Mouse (Mus musculus): ENCODE measurements around the gene Bod1l. TPM values are rescaled to one million over a fixed set of nuclear protein-coding genes. Genes with fewer than 3 reads are reported as not detected.
A peak's percentile ranks its signal among the peaks of the same experiment; 100 is the strongest.

Bod1l gene
- polyA plus RNA-seq, 1 experiment from 2014 or later: 23.8 TPM

- no peaks in the 10 kb centered on the region for H3K27me3 ChIP-seq
- H3K4me2 ChIP-seq: no peak overlapping the region
- no peak overlapping the region for H3K27ac ChIP-seq
- H3K9ac ChIP-seq: no peak overlapping the region
- no peaks in the 10 kb centered on the region for H3K9me3 ChIP-seq
- peaks cover 67% of the 10 kb centered on the region for H3K36me3 ChIP-seq
- H3K4me1 ChIP-seq: no peaks in the 10 kb centered on the region
- no peak for ATAC-seq (ENCODE audit: insufficient number of reproducible peaks, low FRiP score, low TSS enrichment, low read depth)
- H3K4me3 ChIP-seq: no peak overlapping the region
Measured at GRCm38 (mm10) chr5:41794434-41794833, 49.7 kb downstream of the Bod1l start.

GRCm38 (mm10) chr5:41790517-41790916 lies 53.6 kb downstream of the Bod1l start:
- Histone ChIP-seq H3K4me1 (no peaks in the 10 kb centered on the region), H3K9me3 (no peaks in the 10 kb centered on the region), H3K27ac (no peak overlapping the region), H3K4me3 (no peak overlapping the region), H3K36me3 (peaks cover 83% of the 10 kb centered on the region), H3K9ac (no peak overlapping the region), H3K27me3 (no peaks in the 10 kb centered on the region), H3K4me2 (no peak overlapping the region)
- no peak for ATAC-seq (ENCODE audit: insufficient number of reproducible peaks, low FRiP score, low TSS enrichment, low read depth)
- WGBS: 90% methylated on average over 2 of the region's 2 CpGs

- ATAC-seq (ENCODE audit: insufficient number of reproducible peaks, low FRiP score, low TSS enrichment, low read depth): no peak
Measured at GRCm38 (mm10) chr5:41788877-41789276, 55.2 kb downstream of the Bod1l start.

GRCm38 (mm10) chr5:41781890-41782289 lies 62.2 kb downstream of the Bod1l start:
- Histone ChIP-seq H3K27ac (no peak overlapping the region), H3K4me1 (no peaks in the 10 kb centered on the region), H3K9ac (no peak overlapping the region), H3K9me3 (no peaks in the 10 kb centered on the region), H3K27me3 (no peaks in the 10 kb centered on the region), H3K4me2 (no peak overlapping the region), H3K36me3 (peaks cover 16% of the 10 kb centered on the region), H3K4me3 (no peak overlapping the region)
- 82% methylated on average over 5 of the region's 5 CpGs for WGBS
- no peak for ATAC-seq (ENCODE audit: insufficient number of reproducible peaks, low FRiP score, low TSS enrichment, low read depth)

More at GRCm38 (mm10) chr5:41788877-41789276, 55.2 kb downstream of the Bod1l start:
- Histone ChIP-seq H3K4me2 (no peak overlapping the region), H3K27ac (no peak overlapping the region), H3K27me3 (no peaks in the 10 kb centered on the region), H3K9ac (no peak overlapping the region), H3K36me3 (peaks cover 72% of the 10 kb centered on the region), H3K4me3 (no peak overlapping the region), H3K4me1 (no peaks in the 10 kb centered on the region), H3K9me3 (no peaks in the 10 kb centered on the region)
- WGBS: 55% methylated on average over 6 of the region's 6 CpGs

GRCm38 (mm10) chr5:41780026-41780425 lies 64.1 kb downstream of the Bod1l start:
- H3K4me3 ChIP-seq: no peak overlapping the region
- 62% methylated on average over 3 of the region's 3 CpGs for WGBS
- H3K9ac ChIP-seq: no peak overlapping the region
- no peaks in the 10 kb centered on the region for H3K4me1 ChIP-seq
- H3K36me3 ChIP-seq: no peaks in the 10 kb centered on the region
- H3K27me3 ChIP-seq: no peaks in the 10 kb centered on the region
- H3K27ac ChIP-seq: no peak overlapping the region
- no peaks in the 10 kb centered on the region for H3K9me3 ChIP-seq
- H3K4me2 ChIP-seq: no peak overlapping the region
- no peak for ATAC-seq (ENCODE audit: insufficient number of reproducible peaks, low FRiP score, low TSS enrichment, low read depth)

- no peaks in the 10 kb centered on the region for H3K27me3 ChIP-seq
- H3K4me2 ChIP-seq: no peak overlapping the region
- ATAC-seq (ENCODE audit: insufficient number of reproducible peaks, low FRiP score, low TSS enrichment, low read depth): no peak
- no peak overlapping the region for H3K4me3 ChIP-seq
- H3K9ac ChIP-seq: no peak overlapping the region
- H3K9me3 ChIP-seq: no peaks in the 10 kb centered on the region
- H3K27ac ChIP-seq: no peak overlapping the region
- H3K36me3 ChIP-seq: no peaks in the 10 kb centered on the region
- H3K4me1 ChIP-seq: no peaks in the 10 kb centered on the region
- WGBS: 20% methylated on average over 6 of the region's 6 CpGs
Measured at GRCm38 (mm10) chr5:41775728-41776127, 68.4 kb downstream of the Bod1l start.

- Histone ChIP-seq H3K4me3 (no peak overlapping the region), H3K9ac (no peak overlapping the region), H3K4me1 (no peaks in the 10 kb centered on the region), H3K27me3 (peaks cover under 1% of the 10 kb centered on the region), H3K27ac (no peak overlapping the region), H3K4me2 (no peak overlapping the region), H3K9me3 (no peaks in the 10 kb centered on the region), H3K36me3 (no peaks in the 10 kb centered on the region)
- WGBS: 60% methylated on average over 3 of the region's 3 CpGs
- no peak for ATAC-seq (ENCODE audit: insufficient number of reproducible peaks, low FRiP score, low TSS enrichment, low read depth)
Measured at GRCm38 (mm10) chr5:41775273-41775672, 68.8 kb downstream of the Bod1l start.

- ATAC-seq (ENCODE audit: insufficient number of reproducible peaks, low FRiP score, low TSS enrichment, low read depth): no peak
- no peak overlapping the region for H3K27ac ChIP-seq
- no peak overlapping the region for H3K9ac ChIP-seq
- H3K36me3 ChIP-seq: no peaks in the 10 kb centered on the region
- no peaks in the 10 kb centered on the region for H3K9me3 ChIP-seq
- 4% methylated on average over 21 of the region's 21 CpGs for WGBS
- H3K4me2 ChIP-seq: peak overlapping the region; percentile 35
- peaks cover 51% of the 10 kb centered on the region for H3K27me3 ChIP-seq
- peak overlapping the region; percentile 27 for H3K4me3 ChIP-seq
- H3K4me1 ChIP-seq: peaks cover 21% of the 10 kb centered on the region
Measured at GRCm38 (mm10) chr5:41768382-41769040, 75.6 kb downstream of the Bod1l start.

- WGBS: 19% methylated on average over 33 of the region's 33 CpGs
- H3K27ac ChIP-seq: no peak overlapping the region
- no peak overlapping the region for H3K9ac ChIP-seq
Measured at GRCm38 (mm10) chr5:41767296-41768200, 76.6 kb downstream of the Bod1l start.

GRCm38 (mm10) chr5:41766406-41767010 lies 77.6 kb downstream of the Bod1l start:
- no peaks in the 10 kb centered on the region for H3K9me3 ChIP-seq
- no peak overlapping the region for H3K4me2 ChIP-seq

More at GRCm38 (mm10) chr5:41767296-41768200, 76.6 kb downstream of the Bod1l start:
- no peaks in the 10 kb centered on the region for H3K36me3 ChIP-seq
- H3K27me3 ChIP-seq: peaks cover 60% of the 10 kb centered on the region
- peak overlapping the region; percentile 35 for H3K4me2 ChIP-seq
- no peaks in the 10 kb centered on the region for H3K9me3 ChIP-seq
- H3K4me3 ChIP-seq: peak overlapping the region; percentile 27
- peaks cover 29% of the 10 kb centered on the region for H3K4me1 ChIP-seq
- no peak for ATAC-seq (ENCODE audit: insufficient number of reproducible peaks, low FRiP score, low TSS enrichment, low read depth)

GRCm38 (mm10) chr5:41765626-41766405 lies 78.3 kb downstream of the Bod1l start:
- H3K9me3 ChIP-seq: no peaks in the 10 kb centered on the region
- no peak for ATAC-seq (ENCODE audit: insufficient number of reproducible peaks, low FRiP score, low TSS enrichment, low read depth)
- WGBS: 6% methylated on average over 14 of the region's 14 CpGs
- no peak overlapping the region for H3K27ac ChIP-seq
- H3K9ac ChIP-seq: no peak overlapping the region
- peaks cover 77% of the 10 kb centered on the region for H3K27me3 ChIP-seq
- H3K36me3 ChIP-seq: no peaks in the 10 kb centered on the region
- no peak overlapping the region for H3K4me2 ChIP-seq
- no peak overlapping the region for H3K4me3 ChIP-seq
- peaks cover 41% of the 10 kb centered on the region for H3K4me1 ChIP-seq

More at GRCm38 (mm10) chr5:41766406-41767010, 77.6 kb downstream of the Bod1l start:
- no peak for ATAC-seq (ENCODE audit: insufficient number of reproducible peaks, low FRiP score, low TSS enrichment, low read depth)
- Histone ChIP-seq H3K4me3 (no peak overlapping the region), H3K4me1 (peaks cover 37% of the 10 kb centered on the region), H3K27me3 (peaks cover 70% of the 10 kb centered on the region), H3K36me3 (no peaks in the 10 kb centered on the region), H3K27ac (no peak overlapping the region), H3K9ac (no peak overlapping the region)
- WGBS: 12% methylated on average over 27 of the region's 27 CpGs

All from limb, embryonic 15.5 days (tissue).